Mouse (Mus musculus): ENCODE data around the gene Car7.
"Not testable (repeated sequence)": the region's sequence is repeated elsewhere in the genome, so short reads cannot be mapped to it uniquely, and the experiment has no call there.

Car7 gene

GRCm38 (mm10) chr8:104570436-104571343 lies 36.2 kb downstream of the Car7 start:
- peak; percentile 72 for DNase-seq

GRCm38 (mm10) chr8:104576820-104577219 lies 42.3 kb downstream of the Car7 start:
- DNase-seq, result no peak

- DNase-seq, result not testable (repeated sequence)
Measured at GRCm38 (mm10) chr8:104577606-104578005, 43.1 kb downstream of the Car7 start.

GRCm38 (mm10) chr8:104584522-104584921 lies 50.0 kb downstream of the Car7 start:
- DNase-seq, result no peak

- no peak for DNase-seq
Measured at GRCm38 (mm10) chr8:104590284-104590683, 55.8 kb downstream of the Car7 start.

- DNase-seq, result peak; percentile 93
Measured at GRCm38 (mm10) chr8:104591133-104591834, 56.8 kb downstream of the Car7 start, which contains the start of gene Pdp2. Gene Pdp2, plus strand, starts transcription at chr8:104591451.

- DNase-seq, result no peak
Measured at GRCm38 (mm10) chr8:104591856-104592255, 57.4 kb downstream of the Car7 start.

- DNase-seq, result no peak
Measured at GRCm38 (mm10) chr8:104592566-104592965, 58.1 kb downstream of the Car7 start.

GRCm38 (mm10) chr8:104593536-104594325 lies 59.2 kb downstream of the Car7 start:
- no peak for DNase-seq

- no peak for DNase-seq
Measured at GRCm38 (mm10) chr8:104594611-104595362, 60.3 kb downstream of the Car7 start.

- DNase-seq, result no peak
Measured at GRCm38 (mm10) chr8:104595773-104596536, 61.5 kb downstream of the Car7 start.

- DNase-seq, result no peak
Measured at GRCm38 (mm10) chr8:104597656-104598055, 63.2 kb downstream of the Car7 start.

GRCm38 (mm10) chr8:104598496-104598895 lies 64.0 kb downstream of the Car7 start:
- DNase-seq, result no peak
